ENCODE assay signal across 8 mouse cellular contexts in genomic region chr19:6056696-6057095, GRCm38 (mm10). TPM values are rescaled to one million over a fixed set of nuclear protein-coding genes. Genes with fewer than 3 reads are reported as not detected.
A peak's percentile ranks its signal among the peaks of the same experiment; 100 is the strongest.
DNase-seq lines count a peak whose midpoint lies in the region; ATAC-seq and TF ChIP-seq lines count a peak whose summit lies in the region.

No protein-coding gene starts in this region.

- H3K27me3 ChIP-seq in heart, embryonic 12.5 days (replicated peaks), result no peaks in the 10 kb centered on the region
- H3K27me3 ChIP-seq in MEL (ENCODE audit: control insufficient read depth in 1 of 2, insufficient read depth in 2 of 2, low read length in 2 of 2), result no peaks in the 10 kb centered on the region
- H3K27me3 ChIP-seq in forebrain, postnatal 0 days (ENCODE audit: insufficient read depth, low read length), result no peaks in the 10 kb centered on the region
- no peaks in the 10 kb centered on the region for H3K27me3 ChIP-seq in liver, postnatal 0 days (ENCODE audit: insufficient read depth, low read length)

- WGBS in heart, embryonic 12.5 days, result 53% methylated on average over 4 of the region's 4 CpGs
- WGBS in forebrain, postnatal 0 days, result 42% methylated on average over 4 of the region's 4 CpGs
- 50% methylated on average over 4 of the region's 4 CpGs for WGBS in liver, postnatal 0 days (ENCODE audit: insufficient replicate concordance)

- H3K9me3 ChIP-seq in heart, embryonic 12.5 days (replicated peaks), result no peaks in the 10 kb centered on the region
- H3K9me3 ChIP-seq in MEL (replicated peaks; ENCODE audit: insufficient read depth, low read length), result no peaks in the 10 kb centered on the region
- H3K9me3 ChIP-seq in forebrain, postnatal 0 days (ENCODE audit: low read length), result no peaks in the 10 kb centered on the region
- H3K9me3 ChIP-seq in liver, postnatal 0 days (ENCODE audit: low read length), result no peaks in the 10 kb centered on the region

- H3K4me1 ChIP-seq in heart, embryonic 12.5 days (replicated peaks), result peaks cover 33% of the 10 kb centered on the region
- H3K4me1 ChIP-seq in MEL (ENCODE audit: control insufficient read depth in 1 of 2, insufficient read depth in 2 of 2, low read length in 2 of 2), result peaks cover 0 to 10% of the 10 kb centered on the region in 2 experiments; a peak in 1 of 4 replicates
- 0 out of 2 replicates have a peak, but pooled peaks cover under 1% of the 10 kb centered on the region for H3K4me1 ChIP-seq in forebrain, postnatal 0 days (ENCODE audit: insufficient read depth)
- H3K4me1 ChIP-seq in liver, postnatal 0 days (ENCODE audit: insufficient read depth), result peaks cover 25% of the 10 kb centered on the region

- peaks cover 39% of the 10 kb centered on the region for H3K79me2 ChIP-seq in MEL (ENCODE audit: control insufficient read depth, insufficient read depth, low read length, poor library complexity)

- peak overlapping the region; percentile 88 for H3K4me2 ChIP-seq in heart, embryonic 12.5 days
- H3K4me2 ChIP-seq in forebrain, postnatal 0 days (ENCODE audit: low read depth), result peak overlapping the region; percentile 88
- H3K4me2 ChIP-seq in liver, postnatal 0 days (ENCODE audit: low read depth, low read length), result peak overlapping the region; percentile 82

- no peak for TF ChIP-seq RAD21 in MEL (IDR thresholded peaks at IDR 0.05; ENCODE audit: low read depth, low read length)

- no peak overlapping the region for H3K27ac ChIP-seq in heart, embryonic 12.5 days (ENCODE audit: poor library complexity, severe bottlenecking)
- H3K27ac ChIP-seq in MEL (ENCODE audit: control insufficient read depth, low read depth, low read length), result no peak overlapping the region
- no peak overlapping the region for H3K27ac ChIP-seq in forebrain, postnatal 0 days (ENCODE audit: low read depth, low read length)
- peak overlapping the region; percentile 30; the same call in 1 of the 2 replicates for H3K27ac ChIP-seq in liver, postnatal 0 days (ENCODE audit: low read depth)

- TF ChIP-seq POLR2A in MEL (IDR thresholded peaks at IDR 0.05; ENCODE audit: control insufficient read depth in 1 of 2, insufficient read depth in 1 of 2, low read depth in 1 of 2, low read length in 2 of 2, poor library complexity in 1 of 2), result no peak; a peak in 1 of 4 replicates

- DNase-seq in heart, postnatal 4 days, result no peak
- DNase-seq in MEL (ENCODE audit: low read depth, low spot score), result no peak
- no peak for DNase-seq in forebrain, postnatal 0 days
- DNase-seq in liver, postnatal 0 days, result no peak
- no peak for DNase-seq in adrenal gland, postnatal 25 days
- no peak for DNase-seq in lung, postnatal 14 days

- peak overlapping the region; percentile 98 for H3K4me3 ChIP-seq in heart, embryonic 12.5 days
- H3K4me3 ChIP-seq in MEL (ENCODE audit: control insufficient read depth in 1 of 2, insufficient read depth in 1 of 2, low read depth in 2 of 2, low read length in 2 of 2), result peak overlapping the region; percentile 95
- H3K4me3 ChIP-seq in forebrain, postnatal 0 days (ENCODE audit: low read depth, low read length), result peak overlapping the region; percentile 91
- H3K4me3 ChIP-seq in liver, postnatal 0 days (ENCODE audit: low read depth, low read length), result peak overlapping the region; percentile 78

- peak overlapping the region; percentile 83 for H3K9ac ChIP-seq in heart, embryonic 12.5 days
- H3K9ac ChIP-seq in MEL (ENCODE audit: control insufficient read depth, low read depth, low read length, poor library complexity, severe bottlenecking), result peak overlapping the region; percentile 96
- H3K9ac ChIP-seq in forebrain, postnatal 0 days, result 0 out of 2 replicates have a peak overlapping the region, but pooled peaks have one; percentile 94
- peak overlapping the region; percentile 67 for H3K9ac ChIP-seq in liver, postnatal 0 days (replicated peaks)

- no peak for ATAC-seq in heart, embryonic 12.5 days (ENCODE audit: insufficient number of reproducible peaks, low FRiP score)
- ATAC-seq in forebrain, postnatal 0 days, result no peak
- ATAC-seq in liver, postnatal 0 days, result no peak
- ATAC-seq in activated CD4-positive, CD25-positive, alpha-beta regulatory T cell, adult 4 months, result no peak

- no peak for TF ChIP-seq CTCF in MEL (IDR thresholded peaks at IDR 0.05 in 2 of 3, conservative IDR thresholded peaks at IDR 0.05 in 1 of 3; ENCODE audit: control insufficient read depth in 1 of 3, insufficient read depth in 1 of 3, low read depth in 2 of 3, low read length in 3 of 3, poor library complexity in 1 of 3, severe bottlenecking in 1 of 3)
- no peak for TF ChIP-seq CTCF in forebrain, postnatal 0 days (IDR thresholded peaks at IDR 0.05; ENCODE audit: low read depth)
- TF ChIP-seq CTCF in liver, postnatal 0 days (IDR thresholded peaks at IDR 0.05; ENCODE audit: low read depth), result no peak

- TF ChIP-seq EP300 in MEL (IDR thresholded peaks at IDR 0.05; ENCODE audit: low read depth in 1 of 2, low read length in 2 of 2), result no peak
- TF ChIP-seq EP300 in liver, postnatal 0 days (IDR thresholded peaks at IDR 0.05; ENCODE audit: low read depth), result no peak

- H3K36me3 ChIP-seq in heart, embryonic 12.5 days, result peaks cover 62% of the 10 kb centered on the region
- H3K36me3 ChIP-seq in MEL (ENCODE audit: control insufficient read depth in 1 of 2, insufficient read depth in 2 of 2, low read length in 2 of 2), result peaks cover 8 to 18% of the 10 kb centered on the region in 2 experiments
- peaks cover 42% of the 10 kb centered on the region for H3K36me3 ChIP-seq in forebrain, postnatal 0 days (ENCODE audit: insufficient read depth)
- peaks cover 54% of the 10 kb centered on the region for H3K36me3 ChIP-seq in liver, postnatal 0 days (replicated peaks; ENCODE audit: insufficient read depth, low read length)

RNA-seq across cellular contexts. Expression of gene Mrpl49, which starts 0.9 kb away (rescaled TPM):
- 58.5 and 64.4 TPM in 2 replicates for polyA plus RNA-seq in heart, embryonic 12.5 days (2016; fragmentation: Nextera tagmentation; extraction: Ambion mirVana)
- total RNA-seq in heart, postnatal 4 days (2021), result 10 to 100 TPM; 37.8 to 41.7 TPM
- 65.1 and 81.6 TPM in 2 replicates for total RNA-seq in MEL (2012; rRNA removed)
- polyA plus RNA-seq in MEL (2012; ENCODE audit: insufficient read depth in 1 of 2, insufficient read length in 2 of 2, low read depth in 1 of 2, low replicate concordance in 2 of 2, missing spikeins in 1 of 2), result 10 to 100 TPM in 1 of 2 experiments, not detected in 1; 98.7 TPM
- total RNA-seq in forebrain, postnatal 0 days (2014; rRNA removed), result 47.1 and 50.8 TPM in 2 replicates
- 54.4 and 55.7 TPM in 2 replicates for polyA plus RNA-seq in forebrain, postnatal 0 days (2015; fragmentation: Nextera tagmentation; extraction: Ambion mirVana)
- polyA plus RNA-seq in liver, postnatal 0 days (2015; fragmentation: Nextera tagmentation; extraction: Ambion mirVana), result 28.2 and 29.6 TPM in 2 replicates
- 10 to 100 TPM; 31.3 to 38.5 TPM for polyA plus RNA-seq in activated CD4-positive, CD25-positive, alpha-beta regulatory T cell, adult 4 months (2017; shearing (Covaris generic))
- 65.2 and 65.7 TPM in 2 replicates for total RNA-seq in adrenal gland, postnatal 25 days (2021)

RNA-seq across cellular contexts. Expression of gene Fau, which starts 0.9 kb away (rescaled TPM):
- polyA plus RNA-seq in heart, embryonic 12.5 days (2016; fragmentation: Nextera tagmentation; extraction: Ambion mirVana), result 503 and 513 TPM in 2 replicates
- 100 to 1,000 TPM; 802 to 870 TPM for total RNA-seq in heart, postnatal 4 days (2021)
- 2,020 and 2,413 TPM in 2 replicates for total RNA-seq in MEL (2012; rRNA removed)
- 1,000 to 10,000 TPM in 1 of 2 experiments, not detected in 1; 2,967 TPM for polyA plus RNA-seq in MEL (2012; ENCODE audit: insufficient read depth in 1 of 2, insufficient read length in 2 of 2, low read depth in 1 of 2, low replicate concordance in 2 of 2, missing spikeins in 1 of 2)
- 1,002 and 1,178 TPM in 2 replicates for total RNA-seq in forebrain, postnatal 0 days (2014; rRNA removed)
- 610 and 775 TPM in 2 replicates for polyA plus RNA-seq in forebrain, postnatal 0 days (2015; fragmentation: Nextera tagmentation; extraction: Ambion mirVana)
- 781 and 784 TPM in 2 replicates for polyA plus RNA-seq in liver, postnatal 0 days (2015; fragmentation: Nextera tagmentation; extraction: Ambion mirVana)
- polyA plus RNA-seq in activated CD4-positive, CD25-positive, alpha-beta regulatory T cell, adult 4 months (2017; shearing (Covaris generic)), result 1,000 to 10,000 TPM; 2,454 to 3,437 TPM
- 891 and 1,016 TPM in 2 replicates for total RNA-seq in adrenal gland, postnatal 25 days (2021)

RNA-seq across cellular contexts. Expression of gene Znhit2, which starts 4.3 kb away (rescaled TPM):
- polyA plus RNA-seq in heart, embryonic 12.5 days (2016; fragmentation: Nextera tagmentation; extraction: Ambion mirVana), result 23.9 and 24.9 TPM in 2 replicates
- total RNA-seq in heart, postnatal 4 days (2021), result 10 to 100 TPM; 16.2 to 16.7 TPM
- 26.3 and 37.3 TPM in 2 replicates for total RNA-seq in MEL (2012; rRNA removed)
- 10 to 100 TPM in 1 of 2 experiments, not detected in 1; 27.0 TPM for polyA plus RNA-seq in MEL (2012; ENCODE audit: insufficient read depth in 1 of 2, insufficient read length in 2 of 2, low read depth in 1 of 2, low replicate concordance in 2 of 2, missing spikeins in 1 of 2)
- total RNA-seq in forebrain, postnatal 0 days (2014; rRNA removed), result 42.5 and 50.8 TPM in 2 replicates
- polyA plus RNA-seq in forebrain, postnatal 0 days (2015; fragmentation: Nextera tagmentation; extraction: Ambion mirVana), result 46.1 and 47.1 TPM in 2 replicates
- polyA plus RNA-seq in liver, postnatal 0 days (2015; fragmentation: Nextera tagmentation; extraction: Ambion mirVana), result 30.2 and 35.8 TPM in 2 replicates
- 10 to 100 TPM; 10.3 to 11.0 TPM for polyA plus RNA-seq in activated CD4-positive, CD25-positive, alpha-beta regulatory T cell, adult 4 months (2017; shearing (Covaris generic))
- total RNA-seq in adrenal gland, postnatal 25 days (2021), result 34.6 TPM in 2 replicates

RNA-seq across cellular contexts. Expression of gene Syvn1, which starts 10.3 kb away (rescaled TPM):
- polyA plus RNA-seq in heart, embryonic 12.5 days (2016; fragmentation: Nextera tagmentation; extraction: Ambion mirVana), result 21.1 and 21.8 TPM in 2 replicates
- total RNA-seq in heart, postnatal 4 days (2021), result 10 to 100 TPM; 16.2 to 16.4 TPM
- 12.5 and 14.3 TPM in 2 replicates for total RNA-seq in MEL (2012; rRNA removed)
- 10 to 100 TPM in 1 of 2 experiments, not detected in 1; 55.0 TPM for polyA plus RNA-seq in MEL (2012; ENCODE audit: insufficient read depth in 1 of 2, insufficient read length in 2 of 2, low read depth in 1 of 2, low replicate concordance in 2 of 2, missing spikeins in 1 of 2)
- 15.8 and 23.7 TPM in 2 replicates for total RNA-seq in forebrain, postnatal 0 days (2014; rRNA removed)
- 24.7 and 27.7 TPM in 2 replicates for polyA plus RNA-seq in forebrain, postnatal 0 days (2015; fragmentation: Nextera tagmentation; extraction: Ambion mirVana)
- polyA plus RNA-seq in liver, postnatal 0 days (2015; fragmentation: Nextera tagmentation; extraction: Ambion mirVana), result 12.4 and 15.4 TPM in 2 replicates
- 10 to 100 TPM; 12.2 to 15.7 TPM for polyA plus RNA-seq in activated CD4-positive, CD25-positive, alpha-beta regulatory T cell, adult 4 months (2017; shearing (Covaris generic))
- 59.7 and 65.6 TPM in 2 replicates for total RNA-seq in adrenal gland, postnatal 25 days (2021)

RNA-seq across cellular contexts. Expression of gene Tm7sf2, which starts 11.5 kb away (rescaled TPM):
- 8.4 and 9.2 TPM in 2 replicates for polyA plus RNA-seq in heart, embryonic 12.5 days (2016; fragmentation: Nextera tagmentation; extraction: Ambion mirVana)
- 1 to 10 TPM; 5.0 to 5.9 TPM for total RNA-seq in heart, postnatal 4 days (2021)
- 7.6 and 8.0 TPM in 2 replicates for total RNA-seq in MEL (2012; rRNA removed)
- 10 to 100 TPM in 1 of 2 experiments, not detected in 1; 13.1 TPM for polyA plus RNA-seq in MEL (2012; ENCODE audit: insufficient read depth in 1 of 2, insufficient read length in 2 of 2, low read depth in 1 of 2, low replicate concordance in 2 of 2, missing spikeins in 1 of 2)
- 70.6 and 79.6 TPM in 2 replicates for total RNA-seq in forebrain, postnatal 0 days (2014; rRNA removed)
- polyA plus RNA-seq in forebrain, postnatal 0 days (2015; fragmentation: Nextera tagmentation; extraction: Ambion mirVana), result 37.1 and 43.3 TPM in 2 replicates
- polyA plus RNA-seq in liver, postnatal 0 days (2015; fragmentation: Nextera tagmentation; extraction: Ambion mirVana), result 42.6 and 44.1 TPM in 2 replicates
- polyA plus RNA-seq in activated CD4-positive, CD25-positive, alpha-beta regulatory T cell, adult 4 months (2017; shearing (Covaris generic)), result 1 to 10 TPM; 5.4 to 9.2 TPM
- 59.9 and 66.0 TPM in 2 replicates for total RNA-seq in adrenal gland, postnatal 25 days (2021)
